Mouse (Mus musculus) kidney, adult 18-20 months (tissue): ENCODE results near the gene Nlrp4e.
"Not testable (repeated sequence)": the region's sequence is repeated elsewhere in the genome, so short reads cannot be mapped to it uniquely, and the experiment has no call there.

Source experiments
- DNase-seq: peaks from one replicate; pipeline ENCODE4 v3.0.0; 2021

Gene Nlrp4e

GRCm38 (mm10) chr7:23300892-23301291 is at the start of gene Nlrp4e:
TSS of gene Nlrp4e (plus strand) at chr7:23301192.
- not testable (repeated sequence) for DNase-seq

- DNase-seq, result not testable (repeated sequence)
Measured at GRCm38 (mm10) chr7:23251582-23251981, 49.4 kb upstream of the Nlrp4e start, which contains the start of gene Vmn1r166. TSS of gene Vmn1r166 (minus strand) at chr7:23251682.

- DNase-seq, result not testable (repeated sequence)
Measured at GRCm38 (mm10) chr7:23278800-23279199, 22.2 kb upstream of the Nlrp4e start, which contains the start of gene Gm6902. TSS of gene Gm6902 (minus strand) at chr7:23278900.

GRCm38 (mm10) chr7:23358311-23358710 is 57.3 kb downstream of the Nlrp4e start:
- not testable (repeated sequence) for DNase-seq

GRCm38 (mm10) chr7:23385589-23385988 is 84.6 kb downstream of the Nlrp4e start, which contains the start of gene Nlrp5:
TSS of gene Nlrp5 (plus strand) at chr7:23385889.
- DNase-seq, result no peak
